Comparison of ENCODE assay signal across 20 mouse cellular contexts in the genomic region with DNA sequence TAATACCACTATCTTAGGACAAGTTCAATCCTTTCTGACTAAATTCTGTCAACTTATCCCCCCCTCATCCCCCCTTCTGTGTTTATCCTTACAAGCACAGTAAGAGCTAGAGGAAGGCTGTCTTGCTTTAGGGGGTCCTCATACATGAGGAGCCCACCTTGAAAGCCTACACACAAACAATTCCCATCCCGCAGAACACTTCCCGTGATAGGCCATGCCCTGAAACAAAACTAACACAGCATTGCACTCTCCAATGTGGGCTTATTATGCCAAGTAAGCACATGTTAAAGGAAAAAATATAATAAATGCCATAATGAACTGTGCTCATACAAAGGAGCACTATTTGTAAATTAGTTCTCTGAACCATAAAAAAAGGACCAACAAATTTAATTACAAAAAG.
"Had no signal": no experiment of that assay in that cellular context is flagged by ENCODE, and none has a peak within 500 bp of the region (broad histone marks: within the 10 kb centered on the region; RNA-seq: fewer than 3 reads in every experiment).

No protein-coding gene starts in this region.

- H3K4me1 ChIP-seq: lung, embryonic 15.5 days; midbrain, embryonic 10.5 days; midbrain, embryonic 13.5 days; neural tube, embryonic 13.5 days; neural tube, embryonic 15.5 days had no signal

- H3K4me3 ChIP-seq: lung, embryonic 15.5 days; midbrain, embryonic 10.5 days; midbrain, embryonic 13.5 days; myocyte; neural tube, embryonic 13.5 days; neural tube, embryonic 15.5 days had no signal

- H3K9me3 ChIP-seq: lung, embryonic 15.5 days; midbrain, embryonic 10.5 days; midbrain, embryonic 13.5 days; neural tube, embryonic 13.5 days; neural tube, embryonic 15.5 days had no signal

- DNase-seq: liver, postnatal 0 days; lung, adult 2 months; lung, postnatal 14 days; lung, postnatal 36 days; right cerebral cortex, adult 18-20 months; right cerebral cortex, postnatal 25 days; right cerebral cortex, postnatal 4 days; spleen, adult 18-20 months; thymus, adult 18-20 months; thymus, postnatal 14 days; thymus, postnatal 36 days had no signal

- ATAC-seq: liver, postnatal 0 days; lung, postnatal 0 days; midbrain, embryonic 13.5 days; midbrain, embryonic 16.5 days had no signal

- H3K9ac ChIP-seq: liver, postnatal 0 days; lung, embryonic 15.5 days; midbrain, embryonic 13.5 days; neural tube, embryonic 13.5 days; neural tube, embryonic 15.5 days had no signal

- H3K27me3 ChIP-seq: lung, embryonic 15.5 days; midbrain, embryonic 13.5 days; neural tube, embryonic 13.5 days; neural tube, embryonic 15.5 days had no signal

- H3K27ac ChIP-seq: lung, embryonic 15.5 days; macrophage; midbrain, embryonic 10.5 days; midbrain, embryonic 13.5 days; neural tube, embryonic 13.5 days; neural tube, embryonic 15.5 days had no signal

- H3K4me2 ChIP-seq: lung, embryonic 15.5 days; midbrain, embryonic 13.5 days; neural tube, embryonic 13.5 days; neural tube, embryonic 15.5 days had no signal
